Mouse (Mus musculus): ENCODE results near the gene Fmo1.
"Not testable (repeated sequence)": the region's sequence is repeated elsewhere in the genome, so short reads cannot be mapped to it uniquely, and the experiment has no call there.

Gene Fmo1

DNA sequence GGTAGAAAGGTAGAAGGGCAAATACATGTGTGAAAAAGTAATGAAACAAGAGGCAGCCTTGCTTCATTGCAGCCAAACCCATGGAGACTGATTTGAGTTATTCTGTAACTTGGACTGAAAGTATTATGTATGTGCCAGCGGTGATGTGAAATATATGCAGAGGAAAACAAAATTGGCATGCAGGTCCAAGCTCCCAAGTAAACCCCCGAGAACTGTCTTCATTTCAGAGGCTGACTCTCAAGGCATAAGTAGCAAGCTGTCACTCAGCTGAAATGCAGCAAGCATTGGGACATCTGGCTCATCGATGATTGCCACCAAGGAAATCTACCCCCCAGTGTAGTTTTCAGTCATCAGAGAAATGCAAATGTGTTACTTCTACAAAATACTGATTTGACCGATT lies 81.2 kb downstream of the Fmo1 start:
- no peak for DNase-seq

DNA sequence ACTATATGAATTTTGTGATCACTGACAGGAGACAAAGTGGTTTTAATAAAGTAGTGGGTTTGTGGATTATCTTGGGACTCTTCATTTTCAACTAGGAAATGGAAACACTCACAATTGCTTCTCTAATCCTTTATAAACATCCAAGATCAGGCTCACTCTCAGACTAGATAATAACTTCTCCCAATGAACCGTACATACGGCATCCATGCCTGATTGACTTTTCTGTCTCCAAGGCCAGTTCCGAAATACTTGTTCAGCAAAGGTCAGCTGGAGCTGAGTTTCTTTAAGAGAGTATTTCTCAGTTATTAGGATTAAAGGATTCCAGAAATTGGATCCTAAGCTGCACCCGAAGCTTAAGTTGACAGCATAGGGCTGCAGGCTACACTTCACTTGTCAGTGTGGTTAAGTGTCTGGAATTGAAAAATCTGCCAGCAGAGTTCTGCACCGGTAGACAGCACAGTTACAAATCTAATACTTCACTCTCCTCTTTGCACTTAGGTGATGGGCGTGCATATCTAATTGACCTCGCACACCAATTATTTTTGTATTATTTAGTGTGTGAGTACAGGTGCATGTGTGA lies 82.7 kb downstream of the Fmo1 start:
- DNase-seq: no peak

DNA sequence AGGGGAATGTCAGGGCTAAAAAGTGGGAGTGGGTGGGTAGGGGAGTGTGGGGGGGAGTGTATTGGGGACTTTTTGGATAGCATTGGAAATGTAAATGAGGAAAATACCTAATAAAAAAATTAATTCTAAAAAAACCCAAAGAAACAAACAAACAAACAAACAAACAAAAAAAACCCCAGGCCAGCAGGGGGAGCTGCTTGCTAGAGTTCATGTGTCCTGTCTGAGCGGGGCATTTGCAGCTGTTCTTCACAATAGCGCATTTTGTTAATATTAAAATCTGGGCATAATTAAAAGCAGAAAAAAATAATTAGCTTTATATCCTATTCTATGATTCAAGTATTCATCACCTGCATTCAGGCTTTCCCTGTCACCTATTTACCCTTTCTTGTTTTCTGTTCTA lies 85.4 kb downstream of the Fmo1 start:
- not testable (repeated sequence) for DNase-seq

Data from thymus, postnatal 14 days (tissue).